Mouse (Mus musculus): ENCODE data around the gene Fbxo11. TPM values are rescaled to one million over a fixed set of nuclear protein-coding genes. Genes with fewer than 3 reads are reported as not detected.
"Not testable (repeated sequence)": the region's sequence is repeated elsewhere in the genome, so short reads cannot be mapped to it uniquely, and the experiment has no call there.

The Fbxo11 gene
- polyA plus RNA-seq, 2 experiments from 2014 or later, result 19.2 to 31.1 TPM

GRCm38 (mm10) chr17:88066799-88067198, 1.7 kb upstream of the Fbxo11 start:
- ATAC-seq, result no peak

GRCm38 (mm10) chr17:88065801-88066646, 933 bp upstream of the Fbxo11 start:
- peak; percentile 78 for ATAC-seq

GRCm38 (mm10) chr17:88064347-88065030, 602 bp downstream of the Fbxo11 start:
- ATAC-seq, result peak; percentile 31

GRCm38 (mm10) chr17:88063980-88064346, 1.1 kb downstream of the Fbxo11 start:
- ATAC-seq, result peak; percentile 18

GRCm38 (mm10) chr17:88062860-88063580, 2.1 kb downstream of the Fbxo11 start:
- no peak for ATAC-seq

GRCm38 (mm10) chr17:88061942-88062341, 3.1 kb downstream of the Fbxo11 start:
- ATAC-seq, result no peak

- ATAC-seq, result peak; percentile 5
These were observed 6.8 kb downstream of the Fbxo11 start for GRCm38 (mm10) chr17:88058280-88058679.

GRCm38 (mm10) chr17:88057846-88058245, 7.2 kb downstream of the Fbxo11 start:
- ATAC-seq, result peak; percentile 68

GRCm38 (mm10) chr17:88051679-88052078, 13.4 kb downstream of the Fbxo11 start:
- no peak for ATAC-seq

GRCm38 (mm10) chr17:88050892-88051291, 14.2 kb downstream of the Fbxo11 start:
- no peak for ATAC-seq

GRCm38 (mm10) chr17:88050318-88050717, 14.8 kb downstream of the Fbxo11 start:
- ATAC-seq, result no peak

- peak; percentile 97 for ATAC-seq
These were observed 22.7 kb downstream of the Fbxo11 start for GRCm38 (mm10) chr17:88042099-88043086.

- ATAC-seq, result no peak
These were observed 24.3 kb downstream of the Fbxo11 start for GRCm38 (mm10) chr17:88040810-88041209.

GRCm38 (mm10) chr17:88034418-88034817, 30.7 kb downstream of the Fbxo11 start:
- ATAC-seq, result no peak

GRCm38 (mm10) chr17:88031755-88032154, 33.3 kb downstream of the Fbxo11 start:
- no peak for ATAC-seq

GRCm38 (mm10) chr17:88029194-88029970, 35.7 kb downstream of the Fbxo11 start:
- no peak for ATAC-seq

- peak; percentile 73 for ATAC-seq
These were observed 39.9 kb downstream of the Fbxo11 start for GRCm38 (mm10) chr17:88025227-88025626.

GRCm38 (mm10) chr17:88023924-88024323, 41.2 kb downstream of the Fbxo11 start:
- ATAC-seq, result peak; percentile 38

GRCm38 (mm10) chr17:88016027-88016426, 49.1 kb downstream of the Fbxo11 start:
- not testable (repeated sequence) for ATAC-seq

GRCm38 (mm10) chr17:88014456-88014855, 50.6 kb downstream of the Fbxo11 start:
- ATAC-seq, result no peak

GRCm38 (mm10) chr17:88006956-88007355, 58.1 kb downstream of the Fbxo11 start:
- no peak for ATAC-seq
